13 mouse cellular contexts compared by ENCODE assay signal in the genomic region with DNA sequence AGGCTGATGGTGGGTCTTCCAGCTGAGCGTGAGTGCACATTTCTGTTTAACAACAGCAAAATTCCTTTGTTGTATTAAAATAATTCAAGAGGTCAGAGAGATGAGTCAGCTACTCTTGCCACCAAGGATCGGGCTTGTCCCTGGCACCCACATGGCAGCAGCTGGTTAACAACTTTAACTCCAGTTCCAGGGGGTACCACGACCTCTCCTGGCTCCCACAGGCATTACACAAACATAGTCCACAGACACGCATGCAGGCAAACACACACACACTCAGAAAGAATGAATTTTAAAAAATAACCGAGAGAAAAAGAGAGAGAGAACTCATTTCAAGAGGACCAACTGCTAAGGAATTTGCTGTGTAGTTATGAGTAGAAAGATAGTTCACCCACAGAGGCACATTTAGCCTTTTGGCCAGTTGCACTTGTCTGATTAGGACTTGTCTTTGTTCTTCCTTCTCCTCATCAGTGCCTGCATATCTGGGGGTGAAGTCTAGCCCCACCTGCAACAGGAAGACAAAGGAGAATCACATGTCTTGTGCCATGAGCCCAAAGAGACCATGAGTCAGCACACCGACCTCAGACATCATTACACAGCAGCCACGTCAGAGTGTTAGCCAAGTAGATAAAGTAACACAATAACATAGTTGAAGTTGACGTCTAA. TPM values are rescaled to one million over a fixed set of nuclear protein-coding genes. Genes with fewer than 3 reads are reported as not detected.
DNase-seq lines count a peak whose midpoint lies in the region; ATAC-seq and TF ChIP-seq lines count a peak whose summit lies in the region.
"Had no signal": no experiment of that assay in that cellular context is flagged by ENCODE, and none has a peak within 500 bp of the region (broad histone marks: within the 10 kb centered on the region; RNA-seq: fewer than 3 reads in every experiment).

No protein-coding gene starts in this region.

- TF ChIP-seq EP300 in stomach, postnatal 0 days (optimal IDR thresholded peaks at IDR 0.05), result no peak

- no peak overlapping the region for H3K4me2 ChIP-seq in stomach, postnatal 0 days (replicated peaks; ENCODE audit: low read depth)
- H3K4me2 ChIP-seq: embryonic facial prominence, embryonic 15.5 days; lung, embryonic 15.5 days had no signal

- 63% methylated on average over 8 of the region's 8 CpGs for WGBS in stomach, postnatal 0 days

- TF ChIP-seq CTCF in stomach, postnatal 0 days (IDR thresholded peaks at IDR 0.05; ENCODE audit: low read depth), result peak; percentile 45

- DNase-seq in adrenal gland, postnatal 14 days, result peak; percentile 70
- no peak for DNase-seq in adrenal gland, postnatal 4 days (ENCODE audit: low spot score in 2 of 2)
- peak; percentile 14 for DNase-seq in lung, postnatal 10 days
- no peak for DNase-seq in lung, postnatal 36 days
- DNase-seq in gastrocnemius, postnatal 10 days, result peak; percentile 14
- no peak for DNase-seq in stomach, postnatal 0 days (ENCODE audit: low spot score)
- no peak for DNase-seq in right cerebral cortex, adult 2 months (ENCODE audit: low spot score in 2 of 2)

- H3K27ac ChIP-seq in stomach, postnatal 0 days (replicated peaks), result no peak overlapping the region
- H3K27ac ChIP-seq: embryonic facial prominence, embryonic 15.5 days; lung, embryonic 15.5 days had no signal

- no peak overlapping the region for H3K9ac ChIP-seq in stomach, postnatal 0 days (ENCODE audit: low read length)
- H3K9ac ChIP-seq: embryonic facial prominence, embryonic 15.5 days; lung, embryonic 15.5 days had no signal

- H3K36me3 ChIP-seq in stomach, postnatal 0 days (ENCODE audit: control insufficient read depth, insufficient read depth, low read length), result no peaks in the 10 kb centered on the region
- H3K36me3 ChIP-seq: embryonic facial prominence, embryonic 15.5 days; lung, embryonic 15.5 days had no signal

- no peak for ATAC-seq in stomach, postnatal 0 days (ENCODE audit: low FRiP score, low TSS enrichment)
- no peak for ATAC-seq in activated CD4-positive, CD25-positive, alpha-beta regulatory T cell, adult 4 months

- H3K4me1 ChIP-seq in stomach, postnatal 0 days (replicated peaks; ENCODE audit: control insufficient read depth, insufficient read depth), result no peaks in the 10 kb centered on the region
- H3K4me1 ChIP-seq: embryonic facial prominence, embryonic 15.5 days; lung, embryonic 15.5 days had no signal

- H3K4me3 ChIP-seq in stomach, postnatal 0 days (ENCODE audit: low read depth, low read length), result no peak overlapping the region
- H3K4me3 ChIP-seq: embryonic facial prominence, embryonic 15.5 days; lung, embryonic 15.5 days had no signal

- no peaks in the 10 kb centered on the region for H3K27me3 ChIP-seq in stomach, postnatal 0 days (ENCODE audit: control insufficient read depth, insufficient read depth, low read length)
- H3K27me3 ChIP-seq: embryonic facial prominence, embryonic 15.5 days; lung, embryonic 15.5 days had no signal

- no peaks in the 10 kb centered on the region for H3K9me3 ChIP-seq in stomach, postnatal 0 days (ENCODE audit: control insufficient read depth, low read length)
- H3K9me3 ChIP-seq: embryonic facial prominence, embryonic 15.5 days; lung, embryonic 15.5 days had no signal

RNA-seq across cellular contexts. Expression of a gene that starts 7.7 kb away (rescaled TPM):
- total RNA-seq in adrenal gland, postnatal 14 days (2021), result 17.5 and 21.8 TPM in 2 replicates
- 10 to 100 TPM; 30.6 to 32.2 TPM for total RNA-seq in adrenal gland, postnatal 4 days (2021)
- total RNA-seq in gastrocnemius, postnatal 10 days (2021), result 10 to 100 TPM; 14.9 to 19.7 TPM
- 8.9 and 11.7 TPM in 2 replicates for polyA plus RNA-seq in stomach, postnatal 0 days (2015; fragmentation: Nextera tagmentation; extraction: Ambion mirVana)
- 10 to 100 TPM in 1 of 2 experiments, 1 to 10 TPM in 1; 7.3 to 10.8 TPM for polyA plus RNA-seq in activated CD4-positive, CD25-positive, alpha-beta regulatory T cell, adult 4 months (2017; shearing (Covaris generic))

RNA-seq across cellular contexts. Expression of a gene that starts 7.8 kb away (rescaled TPM):
- total RNA-seq in adrenal gland, postnatal 14 days (2021), result 2.2 and 3.4 TPM in 2 replicates
- total RNA-seq in adrenal gland, postnatal 4 days (2021), result 1 to 10 TPM; 7.5 to 7.6 TPM
- 1 to 10 TPM; 1.2 to 2.6 TPM for total RNA-seq in gastrocnemius, postnatal 10 days (2021)
- polyA plus RNA-seq in stomach, postnatal 0 days (2015; fragmentation: Nextera tagmentation; extraction: Ambion mirVana), result 3.5 and 5.2 TPM in 2 replicates
- polyA plus RNA-seq in activated CD4-positive, CD25-positive, alpha-beta regulatory T cell, adult 4 months (2017; shearing (Covaris generic)), result 1 to 10 TPM; 2.0 to 5.2 TPM

RNA-seq across cellular contexts. Expression of a gene that starts 18.6 kb away (rescaled TPM):
- not detected in 2 replicates for total RNA-seq in adrenal gland, postnatal 14 days (2021)
- total RNA-seq in adrenal gland, postnatal 4 days (2021), result not detected
- not detected for total RNA-seq in gastrocnemius, postnatal 10 days (2021)
- not detected in 2 replicates for polyA plus RNA-seq in stomach, postnatal 0 days (2015; fragmentation: Nextera tagmentation; extraction: Ambion mirVana)
- polyA plus RNA-seq in activated CD4-positive, CD25-positive, alpha-beta regulatory T cell, adult 4 months (2017; shearing (Covaris generic)), result not detected
- total RNA-seq: neutrophil, adult 5-6 weeks had no signal
- polyA plus RNA-seq: embryonic facial prominence, embryonic 15.5 days; heart, postnatal 0 days; large intestine, adult 2 months; lung, embryonic 15.5 days had no signal

RNA-seq across cellular contexts. Expression of a gene that starts 29.0 kb away (rescaled TPM):
- 15.0 and 23.8 TPM in 2 replicates for total RNA-seq in adrenal gland, postnatal 14 days (2021)
- 10 to 100 TPM; 16.7 to 19.6 TPM for total RNA-seq in adrenal gland, postnatal 4 days (2021)
- 10 to 100 TPM; 10.9 to 11.7 TPM for total RNA-seq in gastrocnemius, postnatal 10 days (2021)
- polyA plus RNA-seq in stomach, postnatal 0 days (2015; fragmentation: Nextera tagmentation; extraction: Ambion mirVana), result 2.9 and 3.2 TPM in 2 replicates
- 1 to 10 TPM; 6.1 to 8.5 TPM for polyA plus RNA-seq in activated CD4-positive, CD25-positive, alpha-beta regulatory T cell, adult 4 months (2017; shearing (Covaris generic))

RNA-seq across cellular contexts. Expression of a gene that starts 42.6 kb away (rescaled TPM):
- total RNA-seq in adrenal gland, postnatal 14 days (2021), result 2.0 and 5.2 TPM in 2 replicates
- 1 to 10 TPM; 3.3 to 3.4 TPM for total RNA-seq in adrenal gland, postnatal 4 days (2021)
- total RNA-seq in gastrocnemius, postnatal 10 days (2021), result under 1 TPM; 0.52 to 0.56 TPM
- polyA plus RNA-seq in stomach, postnatal 0 days (2015; fragmentation: Nextera tagmentation; extraction: Ambion mirVana), result 5.0 and 5.7 TPM in 2 replicates
- not detected for polyA plus RNA-seq in activated CD4-positive, CD25-positive, alpha-beta regulatory T cell, adult 4 months (2017; shearing (Covaris generic))

Comparison
In these comparisons a context has a peak if more than half of its experiments do, and no peak if none do; other contexts are left out.
1. DNase-seq: peak in adrenal gland, postnatal 14 days (single experiment), lung, postnatal 10 days (single experiment) and gastrocnemius, postnatal 10 days (single experiment); none in adrenal gland, postnatal 4 days (0 of 2), lung, postnatal 36 days (single experiment), stomach, postnatal 0 days (single experiment) and right cerebral cortex, adult 2 months (0 of 2).